In genomic region chr1:165120349-165120898, GRCm38 (mm10) we compare ENCODE assay signal across 8 mouse cellular contexts. TPM values are rescaled to one million over a fixed set of nuclear protein-coding genes. Genes with fewer than 3 reads are reported as not detected.
DNase-seq lines count a peak whose midpoint lies in the region; ATAC-seq and TF ChIP-seq lines count a peak whose summit lies in the region.

No protein-coding gene starts in this region.

- H3K27ac ChIP-seq in forebrain, embryonic 12.5 days: no peak overlapping the region
- no peak overlapping the region for H3K27ac ChIP-seq in heart, embryonic 16.5 days (ENCODE audit: low read length)
- H3K27ac ChIP-seq in liver, embryonic 16.5 days (ENCODE audit: low read length): no peak overlapping the region
- H3K27ac ChIP-seq in neural tube, embryonic 12.5 days: no peak overlapping the region
- no peak overlapping the region for H3K27ac ChIP-seq in stomach, postnatal 0 days (replicated peaks)

- no peak overlapping the region for H3K4me3 ChIP-seq in E14TG2a.4 (replicated peaks; ENCODE audit: low read length)
- no peak overlapping the region for H3K4me3 ChIP-seq in forebrain, embryonic 12.5 days (replicated peaks)
- H3K4me3 ChIP-seq in heart, embryonic 16.5 days (ENCODE audit: low read length): no peak overlapping the region
- H3K4me3 ChIP-seq in liver, embryonic 16.5 days (ENCODE audit: low read depth, low read length): no peak overlapping the region
- H3K4me3 ChIP-seq in neural tube, embryonic 12.5 days: no peak overlapping the region
- H3K4me3 ChIP-seq in stomach, postnatal 0 days (ENCODE audit: low read depth, low read length): no peak overlapping the region

- peak; percentile 56 for TF ChIP-seq CTCF in E14TG2a.4 (conservative IDR thresholded peaks at IDR 0.05; ENCODE audit: low read length)
- TF ChIP-seq CTCF in stomach, postnatal 0 days (IDR thresholded peaks at IDR 0.05; ENCODE audit: low read depth): peak; percentile 87

- H3K9me3 ChIP-seq in E14TG2a.4 (ENCODE audit: low read length): no peaks in the 10 kb centered on the region
- H3K9me3 ChIP-seq in forebrain, embryonic 12.5 days: no peaks in the 10 kb centered on the region
- H3K9me3 ChIP-seq in heart, embryonic 16.5 days (replicated peaks; ENCODE audit: control insufficient read depth, low read length): 0 out of 2 replicates have a peak, but pooled peaks cover 4% of the 10 kb centered on the region
- no peaks in the 10 kb centered on the region for H3K9me3 ChIP-seq in liver, embryonic 16.5 days (replicated peaks; ENCODE audit: control insufficient read depth, low read length)
- H3K9me3 ChIP-seq in neural tube, embryonic 12.5 days: no peaks in the 10 kb centered on the region
- no peaks in the 10 kb centered on the region for H3K9me3 ChIP-seq in stomach, postnatal 0 days (ENCODE audit: control insufficient read depth, low read length)

- TF ChIP-seq EP300 in stomach, postnatal 0 days (optimal IDR thresholded peaks at IDR 0.05): no peak

- 21% methylated on average over 21 of the region's 21 CpGs for WGBS in forebrain, embryonic 12.5 days
- 20% methylated on average over 21 of the region's 21 CpGs for WGBS in heart, embryonic 16.5 days
- WGBS in liver, embryonic 16.5 days (ENCODE audit: insufficient replicate concordance): 14% methylated on average over 21 of the region's 21 CpGs
- 21% methylated on average over 21 of the region's 21 CpGs for WGBS in neural tube, embryonic 12.5 days
- WGBS in stomach, postnatal 0 days: 19% methylated on average over 21 of the region's 21 CpGs

- no peaks in the 10 kb centered on the region for H3K36me3 ChIP-seq in E14TG2a.4 (ENCODE audit: insufficient read depth, low read length)
- H3K36me3 ChIP-seq in forebrain, embryonic 12.5 days (replicated peaks): no peaks in the 10 kb centered on the region
- H3K36me3 ChIP-seq in heart, embryonic 16.5 days (ENCODE audit: control insufficient read depth, insufficient read depth): no peaks in the 10 kb centered on the region
- no peaks in the 10 kb centered on the region for H3K36me3 ChIP-seq in liver, embryonic 16.5 days (ENCODE audit: control insufficient read depth, insufficient read depth)
- no peaks in the 10 kb centered on the region for H3K36me3 ChIP-seq in neural tube, embryonic 12.5 days
- H3K36me3 ChIP-seq in stomach, postnatal 0 days (ENCODE audit: control insufficient read depth, insufficient read depth, low read length): no peaks in the 10 kb centered on the region

- DNase-seq in c-Kit-positive CD71-positive TER-119-positive erythroid progenitor cells, embryonic 14.5 days (ENCODE audit: low spot score): peak; percentile 67
- peak; percentile 89 to 90 for DNase-seq in kidney, postnatal 25 days
- DNase-seq in stomach, postnatal 0 days (ENCODE audit: low spot score): peak; percentile 90

- ATAC-seq in forebrain, embryonic 12.5 days (ENCODE audit: low FRiP score): peak; percentile 85
- 0 out of 2 replicates have a peak, but pooled peaks have one; percentile 54 for ATAC-seq in heart, embryonic 16.5 days (replicated peaks; ENCODE audit: extremely low read depth, insufficient read depth, low FRiP score)
- ATAC-seq in liver, embryonic 16.5 days (ENCODE audit: low read depth): peak; percentile 60
- peak; percentile 63 for ATAC-seq in neural tube, embryonic 12.5 days (ENCODE audit: low FRiP score, low read depth)
- ATAC-seq in stomach, postnatal 0 days (ENCODE audit: low FRiP score, low TSS enrichment): peak; percentile 71; the same call in 1 of the 2 replicates

- peaks cover 20% of the 10 kb centered on the region for H3K4me1 ChIP-seq in E14TG2a.4 (replicated peaks; ENCODE audit: low read depth, low read length)
- peaks cover 15% of the 10 kb centered on the region; the same call in 1 of the 2 replicates for H3K4me1 ChIP-seq in forebrain, embryonic 12.5 days
- H3K4me1 ChIP-seq in heart, embryonic 16.5 days (ENCODE audit: control insufficient read depth, insufficient read depth, low read length): peaks cover 16% of the 10 kb centered on the region
- H3K4me1 ChIP-seq in liver, embryonic 16.5 days (ENCODE audit: control insufficient read depth, low read depth, low read length): peaks cover 4% of the 10 kb centered on the region
- H3K4me1 ChIP-seq in neural tube, embryonic 12.5 days: peaks cover 5% of the 10 kb centered on the region; the same call in 1 of the 2 replicates
- H3K4me1 ChIP-seq in stomach, postnatal 0 days (replicated peaks; ENCODE audit: control insufficient read depth, insufficient read depth): no peaks in the 10 kb centered on the region

- H3K9ac ChIP-seq in forebrain, embryonic 12.5 days: no peak overlapping the region
- no peak overlapping the region for H3K9ac ChIP-seq in heart, embryonic 16.5 days (ENCODE audit: low read length)
- H3K9ac ChIP-seq in liver, embryonic 16.5 days (ENCODE audit: low read depth, low read length): no peak overlapping the region
- no peak overlapping the region for H3K9ac ChIP-seq in neural tube, embryonic 12.5 days
- H3K9ac ChIP-seq in stomach, postnatal 0 days (ENCODE audit: low read length): no peak overlapping the region

- H3K4me2 ChIP-seq in forebrain, embryonic 12.5 days: no peak overlapping the region; the same call in 1 of the 2 replicates
- H3K4me2 ChIP-seq in heart, embryonic 16.5 days (ENCODE audit: low read depth, low read length): no peak overlapping the region
- H3K4me2 ChIP-seq in liver, embryonic 16.5 days (ENCODE audit: low read depth, low read length): no peak overlapping the region
- no peak overlapping the region for H3K4me2 ChIP-seq in neural tube, embryonic 12.5 days (replicated peaks)
- no peak overlapping the region for H3K4me2 ChIP-seq in stomach, postnatal 0 days (replicated peaks; ENCODE audit: low read depth)

- H3K27me3 ChIP-seq in E14TG2a.4 (ENCODE audit: insufficient read depth, low read length): peaks cover 21% of the 10 kb centered on the region
- peaks cover 14% of the 10 kb centered on the region for H3K27me3 ChIP-seq in forebrain, embryonic 12.5 days
- no peaks in the 10 kb centered on the region for H3K27me3 ChIP-seq in heart, embryonic 16.5 days (ENCODE audit: control insufficient read depth, insufficient read depth, low read length)
- H3K27me3 ChIP-seq in liver, embryonic 16.5 days (ENCODE audit: control insufficient read depth, insufficient read depth, low read depth, low read length): no peaks in the 10 kb centered on the region
- no peaks in the 10 kb centered on the region for H3K27me3 ChIP-seq in neural tube, embryonic 12.5 days (replicated peaks)
- H3K27me3 ChIP-seq in stomach, postnatal 0 days (ENCODE audit: control insufficient read depth, insufficient read depth, low read length): no peaks in the 10 kb centered on the region

RNA-seq across cellular contexts. Expression of gene Tbx19, which starts 40.1 kb away (rescaled TPM):
- not detected in 2 replicates for polyA plus RNA-seq in forebrain, embryonic 12.5 days (2016; fragmentation: Nextera tagmentation; extraction: Ambion mirVana)
- polyA plus RNA-seq in heart, embryonic 16.5 days (2015; fragmentation: Nextera tagmentation; extraction: Ambion mirVana): 0.09 and 0.53 TPM in 2 replicates
- not detected in 2 replicates for polyA plus RNA-seq in liver, embryonic 16.5 days (2015; fragmentation: Nextera tagmentation; extraction: Ambion mirVana)
- not detected in 2 replicates for polyA plus RNA-seq in neural tube, embryonic 12.5 days (2016; fragmentation: Nextera tagmentation; extraction: Ambion mirVana)
- polyA plus RNA-seq in stomach, postnatal 0 days (2015; fragmentation: Nextera tagmentation; extraction: Ambion mirVana): not detected in 2 replicates
